Mouse (Mus musculus) neural tube, embryonic 12.5 days (tissue): ENCODE data around the gene Smc3. TPM values are rescaled to one million over a fixed set of nuclear protein-coding genes. Genes with fewer than 3 reads are reported as not detected.
"Not testable (repeated sequence)": the region's sequence is repeated elsewhere in the genome, so short reads cannot be mapped to it uniquely, and the experiment has no call there.

Experiments used
- ATAC-seq: fragments of 200-750 bp; cut with Nextera tagmentation; 2 replicates; pipeline ENCODE4 v1.8.0; 2017; ENCODE audit warnings: low read depth, mild to moderate bottlenecking, moderate TSS enrichment, moderate library complexity; ENCODE audit not compliant: low FRiP score
- H3K27ac ChIP-seq: fragments of 300-500 bp; sonication (generic); 2 replicates; pipeline ENCODE4 v1.5.1; 2016
- H3K27me3 ChIP-seq: fragments of 300-500 bp; sonication (generic); replicated peaks from 2 replicates; pipeline ENCODE4 v1.6.1; 2016; ENCODE audit warnings: mild to moderate bottlenecking
- H3K36me3 ChIP-seq: fragments of 300-500 bp; sonication (generic); 2 replicates; pipeline ENCODE4 v1.6.1; 2016; ENCODE audit warnings: mild to moderate bottlenecking
- H3K4me1 ChIP-seq: fragments of 300-500 bp; sonication (generic); 2 replicates; pipeline ENCODE4 v1.6.1; 2016
- H3K4me2 ChIP-seq: fragments of 300-500 bp; sonication (generic); replicated peaks from 2 replicates; pipeline ENCODE4 v1.6.1; 2016; ENCODE audit warnings: mild to moderate bottlenecking
- H3K4me3 ChIP-seq: fragments of 300-500 bp; sonication (generic); 2 replicates; pipeline ENCODE4 v1.5.1; 2016
- H3K9ac ChIP-seq: fragments of 300-500 bp; sonication (generic); 2 replicates; pipeline ENCODE4 v1.6.1; 2016; ENCODE audit warnings: mild to moderate bottlenecking
- H3K9me3 ChIP-seq: fragments of 300-500 bp; sonication (generic); 2 replicates; pipeline ENCODE4 v1.6.1; 2016; ENCODE audit warnings: mild to moderate bottlenecking
- WGBS: fragments of 180-500 bp; shearing (Covaris S2); methylation state at CpG from one replicate; pipeline ENCODE4 v1.1.7; 2016; 5-methylcytosine and 5-hydroxymethylcytosine counted together
- polyA plus RNA-seq: library from polyadenylated mRNA; unstranded; fragments of >200 nt; fragmentation: Nextera tagmentation; extraction: Ambion mirVana; gene quantifications from 2 replicates; pipeline ENCODE4 v1.2.1, GENCODE M21; 2016

The Smc3 gene
- polyA plus RNA-seq, 1 experiment from 2014 or later, result 75.8 TPM

GRCm38 (mm10) chr19:53648056-53648455 lies 47.9 kb downstream of the Smc3 start:
- Histone ChIP-seq H3K9me3 (no peaks in the 10 kb centered on the region), H3K27me3 (no peaks in the 10 kb centered on the region), H3K4me1 (peaks cover 16% of the 10 kb centered on the region), H3K4me3 (no peak overlapping the region), H3K4me2 (no peak overlapping the region), H3K27ac (no peak overlapping the region), H3K9ac (no peak overlapping the region), H3K36me3 (peaks cover 35% of the 10 kb centered on the region)
- ATAC-seq, result peak; percentile 29; the same call in 1 of the 2 replicates
- 36% methylated on average over 5 of the region's 5 CpGs for WGBS

DNA sequence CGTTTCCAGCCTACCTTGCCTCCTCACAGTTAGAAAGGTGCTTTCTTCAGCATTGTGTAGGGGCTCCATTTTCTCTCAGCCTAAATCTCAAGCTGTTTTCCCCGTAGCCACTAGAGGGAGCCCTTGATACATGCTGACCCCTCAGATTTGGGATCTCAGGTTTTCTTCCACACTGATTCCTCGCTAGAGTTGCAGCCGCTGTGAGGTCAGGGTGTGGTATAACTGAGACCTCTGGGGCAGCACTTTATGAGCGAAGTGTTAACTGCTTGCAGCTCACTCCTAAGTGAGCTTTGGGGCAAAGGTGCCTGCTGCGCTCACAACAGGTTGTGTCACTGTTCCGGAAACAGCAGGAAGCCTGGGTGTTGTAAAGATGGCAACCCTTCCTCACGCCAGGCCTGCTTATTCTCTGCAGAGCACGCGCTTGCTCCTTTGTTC lies 48.6 kb downstream of the Smc3 start:
- Histone ChIP-seq H3K9me3 (no peaks in the 10 kb centered on the region), H3K27me3 (no peaks in the 10 kb centered on the region), H3K36me3 (peaks cover 28% of the 10 kb centered on the region), H3K9ac (no peak overlapping the region), H3K4me2 (0 out of 2 replicates have a peak overlapping the region, but pooled peaks have one; percentile 16), H3K27ac (no peak overlapping the region), H3K4me1 (peaks cover 20% of the 10 kb centered on the region), H3K4me3 (no peak overlapping the region)
- ATAC-seq, result peak; percentile 52
- 36% methylated on average over 10 of the region's 10 CpGs for WGBS

DNA sequence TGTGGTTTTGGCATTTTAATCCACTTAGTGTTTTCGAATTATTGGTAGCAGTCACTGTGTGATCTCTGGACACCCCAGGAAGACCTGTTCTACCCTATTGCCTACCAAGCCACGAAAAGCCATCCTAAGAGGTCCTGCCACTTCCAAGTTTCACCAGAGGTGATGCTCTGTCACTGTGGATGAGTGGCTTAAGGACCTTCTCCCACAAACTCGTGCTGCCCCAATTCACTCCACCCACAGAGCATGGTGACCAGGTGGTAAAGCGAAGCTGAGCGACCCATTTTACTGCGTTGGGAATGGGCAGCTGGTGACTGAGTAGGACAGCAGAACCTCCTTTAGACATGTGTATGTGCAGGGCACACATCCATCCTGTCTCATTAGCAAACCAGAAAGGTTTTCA lies 49.2 kb downstream of the Smc3 start:
- Histone ChIP-seq H3K4me3 (no peak overlapping the region), H3K27me3 (no peaks in the 10 kb centered on the region), H3K36me3 (peaks cover 25% of the 10 kb centered on the region), H3K27ac (no peak overlapping the region), H3K9me3 (no peaks in the 10 kb centered on the region), H3K4me1 (peaks cover 25% of the 10 kb centered on the region), H3K9ac (no peak overlapping the region), H3K4me2 (no peak overlapping the region)
- ATAC-seq, result no peak
- 80% methylated on average over 6 of the region's 6 CpGs for WGBS

GRCm38 (mm10) chr19:53649802-53650201 lies 49.6 kb downstream of the Smc3 start:
- no peak overlapping the region for H3K27ac ChIP-seq
- no peak overlapping the region for H3K4me2 ChIP-seq
- H3K27me3 ChIP-seq, result no peaks in the 10 kb centered on the region
- no peak overlapping the region for H3K4me3 ChIP-seq
- no peak for ATAC-seq
- H3K9me3 ChIP-seq, result no peaks in the 10 kb centered on the region
- WGBS, result 49% methylated on average over 5 of the region's 5 CpGs
- no peak overlapping the region for H3K9ac ChIP-seq
- peaks cover 27% of the 10 kb centered on the region for H3K4me1 ChIP-seq
- peaks cover 23% of the 10 kb centered on the region for H3K36me3 ChIP-seq

DNA sequence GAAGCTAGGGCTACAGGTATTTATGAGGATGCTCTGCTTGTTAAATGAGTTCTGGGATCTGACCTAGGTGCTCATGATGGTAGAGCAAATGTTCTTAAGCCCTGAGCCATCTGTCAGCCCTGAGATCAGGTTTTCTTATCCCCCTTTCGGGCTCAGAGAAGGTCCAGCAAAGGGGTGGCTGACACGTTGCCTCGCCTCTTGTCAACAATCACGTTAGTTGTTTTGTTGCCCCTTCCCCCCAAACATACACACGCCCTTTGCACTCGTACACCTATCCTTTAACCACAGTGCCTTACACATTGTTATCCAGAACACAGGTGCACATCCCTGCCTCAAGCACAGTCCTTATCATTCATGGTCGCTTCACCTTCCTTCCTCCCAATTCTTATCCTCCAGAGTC lies 50.7 kb downstream of the Smc3 start:
- H3K36me3 ChIP-seq, result peaks cover 14% of the 10 kb centered on the region
- no peaks in the 10 kb centered on the region for H3K9me3 ChIP-seq
- H3K4me2 ChIP-seq, result no peak overlapping the region
- H3K27me3 ChIP-seq, result no peaks in the 10 kb centered on the region
- H3K27ac ChIP-seq, result no peak overlapping the region
- no peak overlapping the region for H3K9ac ChIP-seq
- H3K4me3 ChIP-seq, result no peak overlapping the region
- no peak for ATAC-seq
- peaks cover 27% of the 10 kb centered on the region for H3K4me1 ChIP-seq
- 90% methylated on average over 7 of the region's 7 CpGs for WGBS

- H3K36me3 ChIP-seq, result peaks cover 3% of the 10 kb centered on the region; the same call in 1 of the 2 replicates
- 66% methylated on average over 9 of the region's 9 CpGs for WGBS
- H3K9me3 ChIP-seq, result no peaks in the 10 kb centered on the region
- ATAC-seq, result no peak
- 0 out of 2 replicates have a peak overlapping the region, but pooled peaks have one; percentile 3 for H3K4me2 ChIP-seq
- no peak overlapping the region for H3K27ac ChIP-seq
- no peak overlapping the region for H3K9ac ChIP-seq
- H3K4me1 ChIP-seq, result peaks cover 27% of the 10 kb centered on the region
- H3K4me3 ChIP-seq, result no peak overlapping the region
- H3K27me3 ChIP-seq, result no peaks in the 10 kb centered on the region
Observed at GRCm38 (mm10) chr19:53652267-53652666, 52.1 kb downstream of the Smc3 start.

DNA sequence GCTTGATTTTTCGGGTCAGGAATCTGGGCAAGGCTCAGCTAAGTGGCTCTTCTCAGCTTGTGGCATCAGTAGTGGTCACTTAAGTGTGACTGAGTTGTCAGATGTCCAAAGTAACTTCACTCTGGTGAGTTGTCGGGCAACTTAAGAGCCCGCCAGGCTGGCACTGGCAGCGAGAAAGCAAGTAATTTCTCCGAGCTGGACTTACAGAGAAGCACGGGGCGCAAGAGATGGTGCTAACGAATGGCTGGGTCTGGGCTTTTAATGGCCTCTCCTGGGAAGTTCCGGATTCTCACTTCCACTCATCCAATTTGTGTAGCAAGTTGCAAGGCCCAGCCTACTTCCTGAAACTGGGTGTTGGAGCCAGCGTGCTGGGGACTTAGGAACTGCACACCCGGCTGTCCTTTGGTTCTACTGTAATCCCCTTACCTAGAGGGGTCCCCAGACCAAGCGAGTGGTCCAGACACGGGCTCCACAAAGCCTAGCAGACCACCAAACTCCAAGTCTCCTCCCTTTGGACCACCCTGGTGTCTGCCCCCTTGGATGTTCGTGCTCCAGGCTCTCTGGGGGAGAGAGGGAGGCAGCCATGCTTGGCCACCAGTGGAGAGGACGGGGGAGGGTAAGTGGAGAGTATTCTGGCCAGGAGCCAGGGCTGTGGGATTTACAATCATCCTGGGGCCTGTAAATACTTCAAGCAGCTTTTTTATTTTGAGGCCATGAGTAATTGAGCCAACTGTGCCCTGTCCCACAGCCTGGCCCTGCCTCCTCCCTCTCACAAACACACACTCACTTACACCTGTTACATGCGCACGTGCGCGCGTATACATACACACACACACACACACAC lies 53.6 kb downstream of the Smc3 start:
- peaks cover 25% of the 10 kb centered on the region for H3K4me1 ChIP-seq
- peak; percentile 87 for ATAC-seq
- H3K27me3 ChIP-seq, result no peaks in the 10 kb centered on the region
- no peak overlapping the region for H3K9ac ChIP-seq
- H3K27ac ChIP-seq, result no peak overlapping the region
- H3K4me2 ChIP-seq, result peak overlapping the region; percentile 18; the same call in 1 of the 2 replicates
- no peaks in the 10 kb centered on the region for H3K36me3 ChIP-seq
- H3K9me3 ChIP-seq, result no peaks in the 10 kb centered on the region
- WGBS, result 46% methylated on average over 20 of the region's 20 CpGs
- H3K4me3 ChIP-seq, result no peak overlapping the region

DNA sequence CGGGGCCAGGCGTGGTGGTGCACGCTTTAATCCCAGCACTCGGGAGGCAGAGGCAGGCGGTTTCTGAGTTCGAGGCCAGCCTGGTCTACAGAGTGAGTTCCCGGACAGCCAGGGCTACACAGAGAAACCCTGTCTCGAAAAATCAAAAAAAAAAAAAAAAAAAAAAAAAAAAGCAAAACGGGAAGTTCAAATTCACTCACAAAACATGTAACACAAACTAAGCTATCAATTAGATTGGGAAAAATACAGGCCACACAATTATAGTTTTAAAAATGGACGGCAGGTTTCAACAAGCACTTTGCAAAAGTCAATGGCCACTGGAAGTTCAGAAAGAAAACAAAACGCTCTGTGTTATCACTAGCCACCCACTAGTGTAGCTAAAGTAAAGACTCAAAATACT lies 56.2 kb downstream of the Smc3 start:
- H3K4me1 ChIP-seq, result peaks cover 20% of the 10 kb centered on the region
- ATAC-seq, result not testable (repeated sequence)

DNA sequence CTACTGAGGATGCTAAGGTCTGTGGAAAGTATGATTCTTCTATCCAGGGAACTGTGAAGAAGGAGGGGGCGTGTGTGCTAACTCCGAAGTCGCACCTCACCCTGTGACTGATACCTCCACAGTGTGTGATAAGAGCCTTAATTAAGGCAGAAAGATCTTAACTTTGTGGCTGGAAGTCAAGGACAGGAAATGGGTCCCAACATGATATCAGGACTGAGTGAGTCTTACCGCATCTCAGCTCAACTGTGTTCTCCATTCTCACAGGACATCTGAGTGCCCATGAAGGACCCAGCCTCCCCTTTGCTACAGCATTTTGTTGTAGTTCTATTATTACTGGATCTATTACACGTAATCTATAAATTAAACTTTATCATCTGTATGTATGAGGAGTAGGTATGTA lies 57.2 kb downstream of the Smc3 start:
- H3K27me3 ChIP-seq, result no peaks in the 10 kb centered on the region
- WGBS, result 86% methylated on average over 5 of the region's 5 CpGs
- ATAC-seq, result no peak
- no peak overlapping the region for H3K9ac ChIP-seq
- peaks cover 16% of the 10 kb centered on the region for H3K4me1 ChIP-seq
- no peak overlapping the region for H3K27ac ChIP-seq
- H3K4me2 ChIP-seq, result no peak overlapping the region
- no peak overlapping the region for H3K4me3 ChIP-seq
- H3K9me3 ChIP-seq, result no peaks in the 10 kb centered on the region
- no peaks in the 10 kb centered on the region for H3K36me3 ChIP-seq

More for the DNA sequence above, 56.2 kb downstream of the Smc3 start:
- H3K9me3 ChIP-seq, H3K27me3 ChIP-seq, H3K4me3 ChIP-seq, H3K27ac ChIP-seq, H3K4me2 ChIP-seq, H3K36me3 ChIP-seq, H3K9ac ChIP-seq: not testable (repeated sequence)
- WGBS, result 95% methylated on average over 11 of the region's 11 CpGs

DNA sequence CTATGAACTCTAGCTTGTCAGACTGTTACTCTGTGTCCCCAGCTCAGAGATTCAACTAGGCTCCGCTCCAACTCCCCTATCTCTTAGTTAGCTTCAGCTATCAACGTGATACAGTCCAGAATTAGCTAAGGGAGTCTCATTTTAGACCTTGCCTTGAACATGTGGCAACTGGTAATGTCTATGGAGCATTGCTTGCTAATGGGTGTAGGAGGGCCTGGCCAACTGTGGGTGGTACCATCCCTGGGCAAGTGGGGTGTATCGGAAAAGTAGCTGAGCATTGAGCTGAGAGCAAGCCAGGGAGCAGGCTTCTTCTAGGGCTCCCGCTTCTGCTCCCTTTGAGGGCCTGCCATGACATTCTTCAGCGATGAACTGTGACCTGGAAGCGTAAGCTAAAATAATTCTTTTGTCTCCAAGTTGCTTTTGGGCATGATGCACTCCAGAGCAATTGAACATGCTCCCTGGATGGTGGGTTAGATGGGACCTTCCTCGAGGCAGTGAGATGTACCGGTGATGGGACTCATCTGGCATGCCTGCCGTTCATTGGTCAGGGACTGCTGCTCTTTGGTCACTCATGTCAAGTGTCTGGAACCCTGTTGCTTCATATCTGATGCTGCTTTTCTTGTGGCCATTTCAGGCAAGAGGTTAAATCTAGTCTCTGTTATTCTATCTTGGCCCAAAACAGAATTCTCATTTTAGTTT lies 60.7 kb downstream of the Smc3 start:
- no peak overlapping the region for H3K4me3 ChIP-seq
- WGBS, result 83% methylated on average over 9 of the region's 9 CpGs
- H3K27ac ChIP-seq, result no peak overlapping the region
- no peak overlapping the region for H3K4me2 ChIP-seq
- no peak overlapping the region for H3K9ac ChIP-seq
- no peak for ATAC-seq
- H3K27me3 ChIP-seq, result no peaks in the 10 kb centered on the region
- H3K4me1 ChIP-seq, result no peaks in the 10 kb centered on the region
- H3K9me3 ChIP-seq, result no peaks in the 10 kb centered on the region
- H3K36me3 ChIP-seq, result no peaks in the 10 kb centered on the region

DNA sequence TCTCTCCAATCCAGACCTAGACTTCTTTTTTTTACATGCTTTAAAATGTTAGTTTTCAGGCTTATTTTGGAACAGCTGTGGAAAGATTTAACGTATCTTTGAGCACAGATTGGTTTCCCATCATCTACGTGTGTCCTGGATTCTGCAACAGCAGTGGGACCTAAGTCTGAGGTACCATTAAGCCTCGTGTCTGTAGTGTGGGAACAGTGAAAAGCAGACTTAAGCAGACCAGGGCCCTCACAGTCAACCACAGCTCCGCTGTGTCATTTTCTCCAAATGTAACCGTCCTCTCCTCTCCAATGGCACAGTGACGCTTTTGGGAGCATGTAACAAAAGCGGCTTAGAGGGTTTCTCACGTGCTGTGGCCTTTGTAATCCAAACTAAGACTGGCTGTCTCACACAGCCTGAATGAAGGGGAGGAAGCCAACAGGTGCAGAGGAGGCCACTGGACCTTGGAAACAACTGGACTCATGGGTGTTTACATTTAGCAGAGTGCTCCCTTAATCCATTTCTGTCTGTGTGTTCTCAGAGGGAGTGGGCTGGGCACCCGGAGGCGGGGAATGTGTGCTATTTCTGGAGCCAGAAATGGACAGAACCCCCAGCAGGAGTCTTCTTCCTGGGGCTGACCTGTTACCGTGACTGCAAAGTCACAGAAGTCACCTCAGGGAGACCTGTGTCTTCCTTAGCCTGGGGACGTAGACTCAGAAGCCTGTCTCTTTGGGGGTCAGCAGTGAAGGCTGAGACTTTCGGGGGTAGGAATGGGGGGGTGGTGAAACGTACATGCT lies 61.9 kb downstream of the Smc3 start:
- Histone ChIP-seq H3K9ac (no peak overlapping the region), H3K27ac (no peak overlapping the region)
- 60% methylated on average over 14 of the region's 14 CpGs for WGBS

GRCm38 (mm10) chr19:53664831-53665230 lies 64.6 kb downstream of the Smc3 start:
- H3K36me3 ChIP-seq, result no peaks in the 10 kb centered on the region
- H3K4me2 ChIP-seq, result no peak overlapping the region
- H3K27ac ChIP-seq, result no peak overlapping the region
- H3K4me3 ChIP-seq, result no peak overlapping the region
- WGBS, result 90% methylated on average over 9 of the region's 9 CpGs
- peaks cover 4% of the 10 kb centered on the region; the same call in 1 of the 2 replicates for H3K4me1 ChIP-seq
- no peaks in the 10 kb centered on the region for H3K9me3 ChIP-seq
- ATAC-seq, result no peak
- 0 out of 2 replicates have a peak, but pooled peaks cover 1% of the 10 kb centered on the region for H3K27me3 ChIP-seq
- no peak overlapping the region for H3K9ac ChIP-seq

More for the DNA sequence above, 61.9 kb downstream of the Smc3 start:
- Histone ChIP-seq H3K4me2 (no peak overlapping the region), H3K4me3 (no peak overlapping the region), H3K36me3 (no peaks in the 10 kb centered on the region), H3K9me3 (no peaks in the 10 kb centered on the region), H3K4me1 (peaks cover 4% of the 10 kb centered on the region; the same call in 1 of the 2 replicates), H3K27me3 (no peaks in the 10 kb centered on the region)
- ATAC-seq, result no peak
